Mouse (Mus musculus) thymus, adult 2 months (tissue): ENCODE results near the gene Mcmbp.

Source experiments
- CTCF ChIP-seq: fragments of 200-500 bp; IDR thresholded peaks from 2 replicates; pipeline ENCODE4 v1.5.1; 2012; ENCODE audit warnings: mild to moderate bottlenecking, control low read depth, low read length, moderate library complexity, borderline replicate concordance; ENCODE audit not compliant: control insufficient read depth, poor library complexity, insufficient read depth; ENCODE audit errors: extremely low read depth
- POLR2A ChIP-seq: fragments of 200-500 bp; IDR thresholded peaks from 2 replicates; pipeline ENCODE4 v1.6.1; 2012; ENCODE audit warnings: mild to moderate bottlenecking, low read length, control low read depth, moderate library complexity; ENCODE audit not compliant: control insufficient read depth, poor library complexity, insufficient read depth; ENCODE audit errors: extremely low read depth

DNA sequence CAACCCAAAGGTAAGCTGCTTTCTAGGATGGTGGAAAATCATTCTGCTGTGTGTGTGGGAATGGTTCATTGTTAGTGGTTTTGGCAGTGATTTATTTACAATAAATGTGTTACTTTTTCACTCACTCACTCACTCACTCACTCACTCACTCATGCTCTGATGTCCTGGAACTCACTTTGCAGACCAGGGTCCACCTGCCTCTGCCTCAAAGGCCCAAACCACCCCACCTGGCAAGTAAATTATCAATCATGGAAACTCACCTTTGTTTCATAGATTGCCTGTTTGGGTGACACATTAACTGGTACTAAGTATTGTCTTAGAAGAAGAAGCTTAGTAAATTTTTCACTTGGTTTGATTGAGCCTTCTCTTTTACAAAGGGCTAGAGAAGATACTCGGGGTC lies 15.1 kb upstream of the Mcmbp start:
- TF ChIP-seq POLR2A (no peak), CTCF (no peak)
